Mouse (Mus musculus) megakaryocyte, embryonic 14.5 days (primary cell): Measurements from ENCODE around the gene Sart1. TPM values are rescaled to one million over a fixed set of nuclear protein-coding genes. Genes with fewer than 3 reads are reported as not detected.
A peak's percentile ranks its signal among the peaks of the same experiment; 100 is the strongest.

Experiments
- H3K27me3 ChIP-seq: replicated peaks from 2 replicates; pipeline ENCODE3; 2012; ENCODE audit warnings: inconsistent platforms
- H3K36me3 ChIP-seq: replicated peaks from 2 replicates; pipeline ENCODE3; 2012; ENCODE audit warnings: low read length, inconsistent platforms, mixed read lengths
- H3K4me1 ChIP-seq: 2 replicates; pipeline ENCODE4 v1.6.1; 2012; ENCODE audit warnings: inconsistent platforms
- H3K4me3 ChIP-seq: replicated peaks from 2 replicates; pipeline ENCODE3; 2012; ENCODE audit warnings: moderate library complexity, mild to moderate bottlenecking, inconsistent platforms
- H3K9me3 ChIP-seq: 2 replicates; pipeline ENCODE4 v1.6.1; 2012; ENCODE audit warnings: inconsistent platforms
- FLI1 ChIP-seq: IDR thresholded peaks from 2 replicates; pipeline ENCODE4 v1.6.1; 2012; ENCODE audit warnings: low read length, inconsistent platforms, mixed read lengths
- GATA1 ChIP-seq: IDR thresholded peaks from 3 replicates; pipeline ENCODE4 v1.6.1; 2012; ENCODE audit warnings: mixed read lengths, low read length, inconsistent platforms, borderline replicate concordance
- polyA plus RNA-seq: library from polyadenylated mRNA; stranded (reverse); fragments of >175 nt; gene quantifications from 2 replicates; pipeline ENCODE4 v1.2.3, GENCODE M21; 2012; ENCODE audit warnings: low replicate concordance; ENCODE audit not compliant: insufficient read depth

Sart1 gene
- polyA plus RNA-seq, 1 experiment: 152 TPM

- Histone ChIP-seq H3K4me1 (peaks cover 6% of the 10 kb centered on the region; the same call in 1 of the 2 replicates), H3K4me3 (no peak overlapping the region), H3K36me3 (peaks cover 93% of the 10 kb centered on the region), H3K27me3 (no peaks in the 10 kb centered on the region), H3K9me3 (peaks cover 8% of the 10 kb centered on the region)
- TF ChIP-seq GATA1: no peak
- TF ChIP-seq FLI1: no peak
Measured at GRCm38 (mm10) chr19:5374748-5375147, 13.8 kb downstream of the Sart1 start.

GRCm38 (mm10) chr19:5374177-5374576 lies 14.3 kb downstream of the Sart1 start:
- Histone ChIP-seq H3K36me3 (peaks cover 93% of the 10 kb centered on the region), H3K27me3 (no peaks in the 10 kb centered on the region), H3K4me1 (peaks cover 6% of the 10 kb centered on the region; the same call in 1 of the 2 replicates), H3K4me3 (no peak overlapping the region), H3K9me3 (peaks cover 8% of the 10 kb centered on the region)
- no peak for TF ChIP-seq FLI1
- TF ChIP-seq GATA1: no peak

DNA sequence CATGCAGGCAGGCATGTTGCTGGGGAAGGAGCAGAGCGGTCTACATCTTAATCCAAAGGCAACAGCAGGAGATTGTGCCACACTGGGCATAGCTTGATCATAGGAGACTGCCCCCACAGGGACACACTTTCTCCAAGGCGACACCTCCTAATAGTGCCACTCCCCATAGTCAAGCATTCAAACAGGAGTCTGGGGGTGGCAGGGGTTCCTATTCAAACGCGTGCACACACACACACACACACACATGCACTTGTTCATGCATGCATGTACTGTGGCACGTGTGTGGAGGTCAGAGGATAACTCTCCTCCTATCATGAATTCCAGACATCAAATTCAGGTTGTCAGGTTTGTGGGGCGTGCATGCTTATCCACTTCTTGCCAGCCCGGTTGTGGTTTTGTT lies 15.8 kb downstream of the Sart1 start:
- TF ChIP-seq FLI1: no peak
- no peaks in the 10 kb centered on the region for H3K27me3 ChIP-seq
- H3K4me1 ChIP-seq: peaks cover 18% of the 10 kb centered on the region
- peaks cover 92% of the 10 kb centered on the region for H3K36me3 ChIP-seq
- H3K4me3 ChIP-seq: no peak overlapping the region
- H3K9me3 ChIP-seq: peaks cover 8% of the 10 kb centered on the region

GRCm38 (mm10) chr19:5370932-5371331 lies 17.6 kb downstream of the Sart1 start:
- Histone ChIP-seq H3K27me3 (no peaks in the 10 kb centered on the region), H3K4me3 (no peak overlapping the region), H3K9me3 (peaks cover 8% of the 10 kb centered on the region), H3K4me1 (peaks cover 25% of the 10 kb centered on the region), H3K36me3 (peaks cover 75% of the 10 kb centered on the region)
- TF ChIP-seq FLI1 (no peak), GATA1 (no peak)

- Histone ChIP-seq H3K4me1 (peaks cover 51% of the 10 kb centered on the region), H3K36me3 (peaks cover 66% of the 10 kb centered on the region), H3K9me3 (no peaks in the 10 kb centered on the region), H3K27me3 (no peaks in the 10 kb centered on the region), H3K4me3 (peak overlapping the region; percentile 100)
- TF ChIP-seq GATA1 (no peak), FLI1 (no peak; the same call in 1 of the 2 replicates)
Measured at GRCm38 (mm10) chr19:5367455-5367854, 21.0 kb downstream of the Sart1 start.

GRCm38 (mm10) chr19:5367053-5367359 lies 21.5 kb downstream of the Sart1 start, which contains the start of gene Banf1:
Gene Banf1, minus strand, starts transcription at chr19:5367168.
- peaks cover 51% of the 10 kb centered on the region for H3K4me1 ChIP-seq
- peak within 1 kb of the TSS; percentile 100 for H3K4me3 ChIP-seq
- no peaks in the 10 kb centered on the region for H3K27me3 ChIP-seq
- TF ChIP-seq FLI1 (no peak), GATA1 (no peak)
- peaks cover 62% of the 10 kb centered on the region for H3K36me3 ChIP-seq
- no peaks in the 10 kb centered on the region for H3K9me3 ChIP-seq

DNA sequence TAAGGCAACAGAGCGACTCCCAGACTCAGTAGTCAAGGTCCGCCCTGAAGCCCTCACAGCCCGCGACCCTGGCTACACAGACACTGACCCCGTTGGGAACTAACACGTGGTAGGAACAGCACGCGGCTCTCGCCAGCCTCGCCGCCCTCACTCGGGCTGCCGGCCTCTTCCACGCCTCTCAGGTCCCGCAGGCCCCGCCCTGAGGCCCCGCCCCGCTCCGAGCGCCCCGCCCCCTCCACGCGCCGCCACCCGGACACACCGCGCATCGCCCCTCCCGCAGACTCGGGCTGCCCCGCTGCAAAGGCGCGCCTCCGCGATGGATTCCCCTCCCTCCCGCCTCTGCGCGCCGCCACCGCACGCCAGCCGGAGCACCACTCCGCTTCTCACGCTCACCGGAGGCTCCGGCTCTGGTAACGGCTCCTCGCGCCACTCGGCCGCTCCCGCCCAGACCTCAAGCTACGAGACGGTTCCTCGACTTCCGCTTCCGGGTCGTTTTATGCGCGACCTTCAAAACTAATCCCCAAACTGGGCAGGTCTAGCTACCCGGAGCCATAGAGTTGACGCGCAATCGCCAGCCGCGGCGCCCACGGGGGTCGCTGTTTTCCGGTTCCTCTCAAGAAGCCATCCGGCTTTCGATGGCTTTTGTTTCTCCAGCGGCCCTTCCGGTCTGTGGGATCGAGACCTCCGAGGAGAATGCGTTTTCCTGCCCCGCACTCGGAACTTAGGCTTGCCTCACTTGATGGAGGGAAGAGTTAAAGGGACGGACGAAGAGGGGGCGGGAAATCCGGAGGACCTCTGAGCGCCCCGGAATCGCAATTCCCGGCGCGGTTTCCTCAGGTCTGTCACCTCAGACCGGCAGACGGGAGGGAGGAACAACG lies 22.1 kb downstream of the Sart1 start, which contains the start of gene Eif1ad:
Gene Eif1ad, plus strand, starts transcription at position 567 of the 878 bp plus-strand sequence.
- Histone ChIP-seq H3K27me3 (no peaks in the 10 kb centered on the region), H3K9me3 (no peaks in the 10 kb centered on the region), H3K4me3 (peak within 1 kb of the TSS; percentile 100), H3K36me3 (peaks cover 56% of the 10 kb centered on the region), H3K4me1 (peaks cover 51% of the 10 kb centered on the region)
- TF ChIP-seq FLI1: no peak

DNA sequence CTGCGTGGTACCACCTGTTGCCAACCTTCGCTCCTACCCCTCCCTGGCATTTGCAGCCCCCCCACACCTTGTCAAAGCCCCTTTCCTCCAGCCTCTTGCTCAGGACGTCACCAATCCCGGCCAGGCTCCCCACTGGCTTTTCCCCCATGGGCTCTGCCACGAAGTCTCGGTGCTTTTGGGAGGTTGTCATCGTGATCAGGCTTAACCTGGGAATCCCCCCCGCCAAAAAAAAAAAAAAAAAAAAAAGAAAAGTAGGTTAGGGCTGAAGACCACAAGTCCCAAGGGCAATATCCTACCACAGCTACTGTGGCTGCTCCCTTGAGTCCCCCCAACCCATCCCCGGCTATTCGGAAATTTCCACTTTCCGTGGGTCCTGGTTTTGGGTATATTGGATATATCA lies 22.8 kb downstream of the Sart1 start:
- TF ChIP-seq GATA1 (no peak), FLI1 (no peak)
- Histone ChIP-seq H3K27me3 (no peaks in the 10 kb centered on the region), H3K36me3 (peaks cover 50% of the 10 kb centered on the region), H3K4me3 (peak overlapping the region; percentile 100), H3K4me1 (peaks cover 50% of the 10 kb centered on the region), H3K9me3 (no peaks in the 10 kb centered on the region)

DNA sequence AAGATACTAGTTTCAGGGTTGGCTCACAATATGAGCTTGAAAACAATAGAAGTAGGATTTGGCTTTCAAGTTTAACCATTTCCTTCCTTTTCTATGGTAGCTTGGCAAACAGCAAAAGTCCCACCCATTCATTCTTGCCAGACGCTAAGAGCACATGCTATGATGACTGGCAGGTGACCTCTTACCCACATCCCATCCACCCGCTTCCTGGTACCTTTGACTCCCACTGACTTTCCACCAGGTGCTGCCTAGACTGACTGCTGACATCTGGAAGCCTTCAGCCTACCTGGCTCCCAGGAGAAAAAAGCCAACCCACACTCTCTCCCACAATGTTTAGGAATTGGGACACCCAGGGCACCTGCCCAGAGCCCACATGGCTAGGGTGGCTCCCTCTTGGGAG lies 24.4 kb downstream of the Sart1 start:
- Histone ChIP-seq H3K9me3 (no peaks in the 10 kb centered on the region), H3K4me3 (no peak overlapping the region), H3K36me3 (peaks cover 34% of the 10 kb centered on the region), H3K4me1 (peaks cover 44% of the 10 kb centered on the region), H3K27me3 (no peaks in the 10 kb centered on the region)
- TF ChIP-seq GATA1 (no peak), FLI1 (no peak)

DNA sequence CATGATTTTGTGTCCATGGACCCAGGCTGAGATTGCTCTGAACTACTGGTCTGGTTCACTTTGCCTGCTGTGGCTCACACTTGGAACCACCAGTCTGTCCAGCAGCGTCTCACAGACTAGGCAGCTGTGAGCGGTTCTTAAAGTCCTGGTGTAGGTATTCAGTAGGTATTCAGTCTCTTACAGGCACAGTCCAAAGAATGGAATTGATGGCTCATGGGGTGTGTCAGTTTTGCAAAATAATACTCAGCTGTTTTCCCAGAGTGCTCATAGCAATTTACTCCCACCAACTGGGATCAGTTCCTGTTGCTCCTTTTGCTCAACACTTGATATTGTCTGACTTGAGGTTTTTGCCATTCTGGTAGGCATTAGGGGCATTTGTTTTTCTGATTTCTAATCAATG lies 26.3 kb downstream of the Sart1 start:
- Histone ChIP-seq H3K4me1 (peaks cover 28% of the 10 kb centered on the region), H3K27me3 (no peaks in the 10 kb centered on the region), H3K36me3 (peaks cover 21% of the 10 kb centered on the region), H3K4me3 (no peak overlapping the region), H3K9me3 (no peaks in the 10 kb centered on the region)
- TF ChIP-seq FLI1 (no peak), GATA1 (no peak)
